Mouse (Mus musculus) liver, embryonic 14.5 days (tissue): ENCODE measurements around the gene Ntng1. TPM values are rescaled to one million over a fixed set of nuclear protein-coding genes. Genes with fewer than 3 reads are reported as not detected.

ENCODE experiments used
- ATAC-seq: fragments of 200-750 bp; cut with Nextera tagmentation; 2 replicates; pipeline ENCODE4 v1.8.0; 2017; ENCODE audit warnings: moderate number of reproducible peaks, mild to moderate bottlenecking, moderate library complexity; ENCODE audit not compliant: insufficient read depth
- DNase-seq, 3 experiments: peaks; one replicate each; pipeline ENCODE4 v3.0.0-alpha.2; 2012 to 2013; ENCODE audit warnings: low read depth in 3 of 3, low spot score in 3 of 3
- H3K27ac ChIP-seq: fragments of 300-500 bp; sonication (generic); 2 replicates; pipeline ENCODE4 v1.5.1; 2014; ENCODE audit warnings: moderate library complexity, mild to moderate bottlenecking, control low read depth, inconsistent platforms
- H3K27me3 ChIP-seq: fragments of 300-500 bp; sonication (generic); 2 replicates; pipeline ENCODE4 v1.6.1; 2014; ENCODE audit warnings: mild to moderate bottlenecking, low read length, moderate library complexity; ENCODE audit not compliant: control insufficient read depth, insufficient read depth
- H3K36me3 ChIP-seq: fragments of 300-500 bp; sonication (generic); replicated peaks from 2 replicates; pipeline ENCODE4 v1.6.1; 2014; ENCODE audit warnings: low read depth; ENCODE audit not compliant: control insufficient read depth, insufficient read depth
- H3K4me1 ChIP-seq, 2 experiments: fragments of 200-500 bp in 1 of 2; fragments of 300-500 bp in 1 of 2; sonication (generic) in 1 of 2; replicated peaks; 2 replicates each; pipeline ENCODE4 v1.6.1; 2012 to 2014; ENCODE audit warnings: antibody characterized with exemption in 1 of 2, inconsistent platforms in 1 of 2, low read length in 1 of 2; ENCODE audit not compliant: control insufficient read depth in 2 of 2, insufficient read depth in 2 of 2
- H3K4me2 ChIP-seq: fragments of 300-500 bp; sonication (generic); 2 replicates; pipeline ENCODE4 v1.6.1; 2014; ENCODE audit warnings: low read depth, mild to moderate bottlenecking, control low read depth, moderate library complexity
- H3K4me3 ChIP-seq, 2 experiments: fragments of 200-500 bp in 1 of 2; fragments of 300-500 bp in 1 of 2; sonication (generic) in 1 of 2; 2 replicates each; pipeline ENCODE4 v1.5.1; 2012 to 2014; ENCODE audit warnings: low read depth in 2 of 2, low read length in 2 of 2, mild to moderate bottlenecking in 2 of 2, control low read depth in 1 of 2, inconsistent platforms in 1 of 2, moderate library complexity in 1 of 2; ENCODE audit not compliant: insufficient read depth in 1 of 2
- H3K9ac ChIP-seq: fragments of 300-500 bp; sonication (generic); replicated peaks from 2 replicates; pipeline ENCODE4 v1.6.1; 2014; ENCODE audit warnings: mild to moderate bottlenecking, control low read depth, moderate library complexity
- H3K9me3 ChIP-seq: fragments of 300-500 bp; sonication (generic); 2 replicates; pipeline ENCODE4 v1.6.1; 2016; ENCODE audit warnings: low read length, mixed read lengths; ENCODE audit not compliant: control insufficient read depth
- CTCF ChIP-seq: IDR thresholded peaks from 2 replicates; pipeline ENCODE4 v1.5.1; 2016; ENCODE audit warnings: antibody characterized with exemption, low read depth, control low read depth
- EP300 ChIP-seq: IDR thresholded peaks from 2 replicates; pipeline ENCODE4 v1.6.1; 2016; ENCODE audit warnings: antibody characterized with exemption, low read depth
- WGBS: fragments of 180-500 bp; shearing (Covaris S2); extraction: QIAGEN DNeasy Blood & Tissue Kit; methylation state at CpG from one replicate; pipeline ENCODE4 v1.1.7; 2014; ENCODE audit not compliant: insufficient replicate concordance; 5-methylcytosine and 5-hydroxymethylcytosine counted together
- polyA plus RNA-seq, 2 experiments: library from polyadenylated mRNA; depleted of rRNA in 1 of 2; stranded (reverse) in 1 of 2; unstranded in 1 of 2; fragments of >200 nt; fragmentation: Nextera tagmentation in 1 of 2; extraction: Ambion mirVana in 1 of 2; gene quantifications; 2 replicates each; pipeline versions ENCODE4 v1.2.1 to v1.2.3; 2012 to 2014

Gene Ntng1
- polyA plus RNA-seq, 2 experiments, result 0.03 to 0.04 TPM

- DNase-seq, result no peak
- WGBS, result 76% methylated on average over 3 of the region's 3 CpGs
- no peak for ATAC-seq
Measured at GRCm38 (mm10) chr3:109936275-109936674, 207.5 kb downstream of the Ntng1 start.

GRCm38 (mm10) chr3:109932261-109932660 is 211.6 kb downstream of the Ntng1 start:
- no peaks in the 10 kb centered on the region for H3K36me3 ChIP-seq
- WGBS, result 63% methylated on average over 8 of the region's 8 CpGs
- TF ChIP-seq EP300 (no peak), CTCF (no peak)

More at GRCm38 (mm10) chr3:109936275-109936674, 207.5 kb downstream of the Ntng1 start:
- no peak overlapping the region for H3K4me2 ChIP-seq
- no peak overlapping the region for H3K9ac ChIP-seq
- no peak overlapping the region for H3K4me3 ChIP-seq
- TF ChIP-seq EP300 (no peak), CTCF (no peak)
- no peaks in the 10 kb centered on the region; the same call in 1 of the 2 replicates for H3K9me3 ChIP-seq
- H3K36me3 ChIP-seq, result no peaks in the 10 kb centered on the region
- H3K27me3 ChIP-seq, result no peaks in the 10 kb centered on the region
- no peaks in the 10 kb centered on the region for H3K4me1 ChIP-seq
- no peak overlapping the region for H3K27ac ChIP-seq

GRCm38 (mm10) chr3:109931021-109931420 is 212.8 kb downstream of the Ntng1 start:
- H3K27me3 ChIP-seq, result no peaks in the 10 kb centered on the region
- H3K4me3 ChIP-seq, result no peak overlapping the region
- ATAC-seq (no peak), DNase-seq (no peak)
- H3K4me2 ChIP-seq, result no peak overlapping the region
- TF ChIP-seq EP300 (no peak), CTCF (no peak)
- H3K36me3 ChIP-seq, result no peaks in the 10 kb centered on the region
- 56% methylated on average over 5 of the region's 5 CpGs for WGBS
- H3K4me1 ChIP-seq, result no peaks in the 10 kb centered on the region
- H3K9me3 ChIP-seq, result no peaks in the 10 kb centered on the region; the same call in 1 of the 2 replicates
- no peak overlapping the region for H3K9ac ChIP-seq
- H3K27ac ChIP-seq, result no peak overlapping the region

More at GRCm38 (mm10) chr3:109932261-109932660, 211.6 kb downstream of the Ntng1 start:
- Histone ChIP-seq H3K4me3 (no peak overlapping the region), H3K4me2 (no peak overlapping the region), H3K9me3 (no peaks in the 10 kb centered on the region; the same call in 1 of the 2 replicates), H3K27me3 (no peaks in the 10 kb centered on the region), H3K27ac (no peak overlapping the region), H3K9ac (no peak overlapping the region), H3K4me1 (no peaks in the 10 kb centered on the region)
- DNase-seq (no peak), ATAC-seq (no peak)

DNA sequence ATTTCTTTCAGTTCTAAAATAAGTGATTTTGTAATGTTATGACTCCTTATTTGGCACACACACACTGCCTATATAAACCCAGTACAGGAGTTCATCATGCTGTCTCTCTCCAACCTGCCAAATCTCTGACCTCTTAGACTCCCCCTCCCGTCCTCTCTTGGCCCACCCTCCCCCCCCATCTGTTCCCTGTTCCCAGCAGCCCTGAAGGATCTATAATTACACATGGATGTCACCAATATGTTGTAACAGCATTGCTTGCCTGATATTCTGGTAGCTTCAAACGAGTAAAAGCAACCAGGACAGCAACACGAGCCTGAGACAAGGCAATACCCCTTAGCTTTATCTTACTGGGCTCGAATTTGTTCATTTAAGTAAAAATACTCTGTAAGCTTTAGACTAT is 220.0 kb downstream of the Ntng1 start:
- Histone ChIP-seq H3K36me3 (no peaks in the 10 kb centered on the region), H3K9me3 (no peaks in the 10 kb centered on the region), H3K4me3 (no peak overlapping the region), H3K27ac (no peak overlapping the region), H3K9ac (no peak overlapping the region), H3K4me2 (no peak overlapping the region), H3K4me1 (no peaks in the 10 kb centered on the region), H3K27me3 (no peaks in the 10 kb centered on the region)
- 42% methylated on average over 4 of the region's 4 CpGs for WGBS
- DNase-seq, result no peak
- no peak for ATAC-seq
- TF ChIP-seq CTCF (no peak), EP300 (no peak)

DNA sequence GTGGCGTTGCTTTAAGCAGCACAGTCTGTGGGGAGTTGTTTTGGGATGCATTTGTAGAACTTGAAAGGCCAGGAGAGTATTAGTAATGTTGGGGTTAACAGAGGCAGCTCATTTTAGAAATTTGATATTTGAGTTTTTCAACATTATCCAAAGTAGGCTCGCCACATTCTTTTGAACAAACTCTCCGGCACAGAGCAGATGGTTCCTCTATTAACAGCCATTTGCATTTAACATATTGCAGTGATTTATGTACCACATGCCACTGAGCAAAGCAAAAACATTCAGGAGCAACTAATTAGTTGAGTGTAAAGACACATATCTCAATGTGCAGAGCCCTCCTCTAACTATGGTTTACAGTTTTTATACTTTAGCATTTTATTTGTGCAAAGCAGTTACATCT is 224.8 kb downstream of the Ntng1 start:
- H3K27me3 ChIP-seq, result no peaks in the 10 kb centered on the region
- no peak overlapping the region for H3K27ac ChIP-seq
- H3K9me3 ChIP-seq, result no peaks in the 10 kb centered on the region
- TF ChIP-seq CTCF (no peak), EP300 (no peak)
- no peaks in the 10 kb centered on the region for H3K4me1 ChIP-seq
- H3K9ac ChIP-seq, result no peak overlapping the region
- WGBS, result 54% methylated on average over 3 of the region's 3 CpGs
- no peak overlapping the region for H3K4me3 ChIP-seq
- DNase-seq (no peak), ATAC-seq (no peak)
- H3K4me2 ChIP-seq, result no peak overlapping the region
- H3K36me3 ChIP-seq, result no peaks in the 10 kb centered on the region
